Mouse (Mus musculus) CH12.LX (cell line): ENCODE results near the gene Sergef.

Source experiments
- BHLHE40 ChIP-seq: IDR thresholded peaks from 2 replicates; pipeline ENCODE4 v1.6.1; 2011; ENCODE audit warnings: mild to moderate bottlenecking, low read depth, low read length, improper control_type of control experiment
- CHD2 ChIP-seq: IDR thresholded peaks from 2 replicates; pipeline ENCODE4 v1.6.1; 2011; ENCODE audit warnings: low read length, improper control_type of control experiment
- CTCF ChIP-seq, 2 experiments: IDR thresholded peaks in 1 of 2; conservative IDR thresholded peaks in 1 of 2; 2 replicates each; pipeline ENCODE4 v1.5.1; 2011 to 2012; ENCODE audit warnings: low read depth in 2 of 2, low read length in 2 of 2, improper control_type of control experiment in 1 of 2, inconsistent platforms in 1 of 2, mild to moderate bottlenecking in 1 of 2, moderate library complexity in 1 of 2
- EP300 ChIP-seq: IDR thresholded peaks from 2 replicates; pipeline ENCODE4 v1.6.1; 2011; ENCODE audit warnings: low read length, improper control_type of control experiment
- MEF2A ChIP-seq: IDR thresholded peaks from 2 replicates; pipeline ENCODE4 v1.6.1; 2014; ENCODE audit warnings: low read depth, mild to moderate bottlenecking, inconsistent platforms, low read length, improper control_type of control experiment, borderline replicate concordance
- NELFE ChIP-seq: IDR thresholded peaks from 2 replicates; pipeline ENCODE4 v1.6.1; 2011; ENCODE audit warnings: low read depth, low read length, improper control_type of control experiment
- POLR2A ChIP-seq: IDR thresholded peaks from 2 replicates; pipeline ENCODE4 v1.6.1; 2011; ENCODE audit warnings: low read depth, mild to moderate bottlenecking, improper control_type of control experiment, low read length
- RAD21 ChIP-seq: IDR thresholded peaks from 2 replicates; pipeline ENCODE4 v1.6.1; 2011; ENCODE audit warnings: low read depth, mild to moderate bottlenecking, low read length, improper control_type of control experiment, moderate library complexity
- TCF12 ChIP-seq: IDR thresholded peaks from 2 replicates; pipeline ENCODE4 v1.6.1; 2014; ENCODE audit warnings: low read depth, mild to moderate bottlenecking, inconsistent platforms, low read length, improper control_type of control experiment
- USF1 ChIP-seq: IDR thresholded peaks from 2 replicates; pipeline ENCODE4 v1.6.1; 2014; ENCODE audit warnings: low read depth, mild to moderate bottlenecking, inconsistent platforms, low read length, improper control_type of control experiment
- USF2 ChIP-seq: conservative IDR thresholded peaks from 2 replicates; pipeline ENCODE4 v1.6.1; 2011; ENCODE audit warnings: low read depth, low read length, improper control_type of control experiment
- ZKSCAN1 ChIP-seq: IDR thresholded peaks from 2 replicates; pipeline ENCODE4 v1.6.1; 2012; ENCODE audit warnings: low read depth, inconsistent platforms, low read length, improper control_type of control experiment, borderline replicate concordance
- ZNF384 ChIP-seq: IDR thresholded peaks from 2 replicates; pipeline ENCODE4 v1.6.1; 2012; ENCODE audit warnings: low read depth, low read length, improper control_type of control experiment, inconsistent platforms

GRCm38 (mm10) chr7:46529930-46530329 lies 109.7 kb downstream of the Sergef start:
- TF ChIP-seq ZNF384 = no peak
- TF ChIP-seq POLR2A = no peak
- TF ChIP-seq EP300 = no peak
- no peak for TF ChIP-seq CTCF (conservative IDR thresholded peaks at IDR 0.05 in 1 of 2, IDR thresholded peaks at IDR 0.05 in 1 of 2; ENCODE audit: low read depth in 2 of 2, low read length in 2 of 2)
- TF ChIP-seq BHLHE40 = no peak
- no peak for TF ChIP-seq TCF12
- no peak for TF ChIP-seq ZKSCAN1
- no peak for TF ChIP-seq USF1
- no peak for TF ChIP-seq MEF2A
- no peak for TF ChIP-seq NELFE
- no peak for TF ChIP-seq USF2
- no peak for TF ChIP-seq RAD21
- TF ChIP-seq CHD2 = no peak
